Mouse (Mus musculus) stomach, embryonic 14.5 days (tissue): ENCODE data around the gene Tnrc18. TPM values are rescaled to one million over a fixed set of nuclear protein-coding genes. Genes with fewer than 3 reads are reported as not detected.

Experiments used
- ATAC-seq: fragments of 200-750 bp; cut with Nextera tagmentation; 2 replicates; pipeline ENCODE4 v1.8.0; 2017; ENCODE audit warnings: low read depth, moderate TSS enrichment; ENCODE audit not compliant: insufficient number of reproducible peaks, insufficient read depth, low FRiP score
- H3K27ac ChIP-seq: fragments of 300-500 bp; sonication (generic); 2 replicates; pipeline ENCODE4 v1.5.1; 2014; ENCODE audit warnings: mild to moderate bottlenecking, low read length, moderate library complexity, mixed read lengths
- H3K27me3 ChIP-seq: fragments of 300-500 bp; sonication (generic); 2 replicates; pipeline ENCODE4 v1.6.1; 2014; ENCODE audit warnings: low read length, control low read depth, mixed read lengths; ENCODE audit not compliant: control insufficient read depth, insufficient read depth
- H3K36me3 ChIP-seq: fragments of 300-500 bp; sonication (generic); 2 replicates; pipeline ENCODE4 v1.6.1; 2014; ENCODE audit warnings: mild to moderate bottlenecking, control low read depth, low read length, moderate library complexity, mixed read lengths; ENCODE audit not compliant: control insufficient read depth, insufficient read depth
- H3K4me1 ChIP-seq: fragments of 300-500 bp; sonication (generic); 2 replicates; pipeline ENCODE4 v1.6.1; 2014; ENCODE audit warnings: low read length, control low read depth, mixed read lengths; ENCODE audit not compliant: control insufficient read depth, insufficient read depth
- H3K4me2 ChIP-seq: fragments of 300-500 bp; sonication (generic); replicated peaks from 2 replicates; pipeline ENCODE4 v1.6.1; 2014; ENCODE audit warnings: low read depth, low read length, control low read depth
- H3K4me3 ChIP-seq: fragments of 300-500 bp; sonication (generic); 2 replicates; pipeline ENCODE4 v1.5.1; 2014; ENCODE audit warnings: low read depth, low read length, control low read depth
- H3K9ac ChIP-seq: fragments of 300-500 bp; sonication (generic); replicated peaks from 2 replicates; pipeline ENCODE4 v1.6.1; 2014; ENCODE audit warnings: low read depth, mild to moderate bottlenecking, control low read depth, low read length, moderate library complexity, mixed read lengths
- H3K9me3 ChIP-seq: fragments of 300-500 bp; sonication (generic); 2 replicates; pipeline ENCODE4 v1.6.1; 2016; ENCODE audit warnings: low read depth, low read length, control low read depth; ENCODE audit not compliant: control insufficient read depth
- WGBS: fragments of 180-500 bp; shearing (Covaris S2); extraction: QIAGEN DNeasy Blood & Tissue Kit; methylation state at CpG from one replicate; pipeline ENCODE4 v1.1.7; 2014; 5-methylcytosine and 5-hydroxymethylcytosine counted together
- polyA plus RNA-seq: library from polyadenylated mRNA; unstranded; fragments of >200 nt; fragmentation: Nextera tagmentation; extraction: Ambion mirVana; gene quantifications from 2 replicates; pipeline ENCODE4 v1.2.1, GENCODE M21; 2014

Gene Tnrc18
- polyA plus RNA-seq, 1 experiment from 2014 or later: 36.0 TPM

DNA sequence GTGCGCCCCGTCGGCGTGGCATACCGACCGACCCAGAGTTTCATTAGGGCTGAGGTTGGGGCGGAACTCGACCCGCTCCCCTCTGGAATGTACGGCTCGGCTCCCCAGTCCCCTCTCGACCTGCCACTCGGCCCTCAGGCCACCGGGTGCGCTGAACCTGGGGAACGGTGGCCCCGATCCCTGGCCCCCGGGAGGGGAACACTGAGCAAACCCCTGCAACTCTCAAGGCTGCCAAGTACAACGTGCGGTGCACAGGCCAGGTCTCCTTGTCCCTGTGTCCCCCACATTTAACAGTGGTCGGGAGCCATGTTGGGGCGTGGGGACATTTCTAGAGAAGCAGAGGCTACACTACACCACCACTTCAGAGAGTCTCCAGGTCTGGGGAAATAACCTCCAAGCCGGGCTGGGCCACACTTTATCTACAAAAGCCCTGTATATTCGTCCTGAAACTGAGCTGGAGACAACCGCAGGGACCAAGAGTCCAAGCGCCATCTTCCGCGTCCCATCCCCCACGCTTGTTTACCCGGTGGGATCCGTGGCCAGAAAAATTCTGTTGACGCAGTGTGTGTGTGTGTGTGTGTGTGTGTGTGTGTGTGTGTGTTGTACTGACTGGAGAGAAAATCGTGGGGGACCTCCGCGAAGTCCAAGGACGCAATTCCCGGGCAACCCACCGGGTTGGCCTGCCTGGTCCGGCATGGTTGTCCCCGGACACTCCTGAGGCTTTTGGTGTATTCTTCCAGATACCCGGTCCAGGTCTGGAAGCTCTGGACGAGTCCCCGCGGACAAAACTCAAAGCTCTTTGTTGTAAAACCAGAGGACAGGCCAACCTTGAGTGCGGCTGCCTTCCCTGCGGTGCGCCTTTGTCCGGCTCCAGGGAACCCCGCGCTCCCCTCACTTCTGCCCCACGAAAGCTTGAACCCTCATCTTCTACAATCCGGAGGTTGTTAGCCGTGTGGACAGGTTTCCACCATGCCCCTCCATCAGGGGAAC, 3.1 kb upstream of the Tnrc18 start:
- WGBS: under 1% methylated on average over 53 of the region's 53 CpGs
- H3K27me3 ChIP-seq: no peaks in the 10 kb centered on the region
- H3K9me3 ChIP-seq: no peaks in the 10 kb centered on the region
- H3K4me2 ChIP-seq: peak overlapping the region; percentile 68
- peak overlapping the region; percentile 100 for H3K9ac ChIP-seq
- H3K36me3 ChIP-seq: no peaks in the 10 kb centered on the region
- ATAC-seq: no peak
- H3K27ac ChIP-seq: peak overlapping the region; percentile 100
- peak overlapping the region; percentile 99 for H3K4me3 ChIP-seq
- H3K4me1 ChIP-seq: peaks cover 18% of the 10 kb centered on the region

DNA sequence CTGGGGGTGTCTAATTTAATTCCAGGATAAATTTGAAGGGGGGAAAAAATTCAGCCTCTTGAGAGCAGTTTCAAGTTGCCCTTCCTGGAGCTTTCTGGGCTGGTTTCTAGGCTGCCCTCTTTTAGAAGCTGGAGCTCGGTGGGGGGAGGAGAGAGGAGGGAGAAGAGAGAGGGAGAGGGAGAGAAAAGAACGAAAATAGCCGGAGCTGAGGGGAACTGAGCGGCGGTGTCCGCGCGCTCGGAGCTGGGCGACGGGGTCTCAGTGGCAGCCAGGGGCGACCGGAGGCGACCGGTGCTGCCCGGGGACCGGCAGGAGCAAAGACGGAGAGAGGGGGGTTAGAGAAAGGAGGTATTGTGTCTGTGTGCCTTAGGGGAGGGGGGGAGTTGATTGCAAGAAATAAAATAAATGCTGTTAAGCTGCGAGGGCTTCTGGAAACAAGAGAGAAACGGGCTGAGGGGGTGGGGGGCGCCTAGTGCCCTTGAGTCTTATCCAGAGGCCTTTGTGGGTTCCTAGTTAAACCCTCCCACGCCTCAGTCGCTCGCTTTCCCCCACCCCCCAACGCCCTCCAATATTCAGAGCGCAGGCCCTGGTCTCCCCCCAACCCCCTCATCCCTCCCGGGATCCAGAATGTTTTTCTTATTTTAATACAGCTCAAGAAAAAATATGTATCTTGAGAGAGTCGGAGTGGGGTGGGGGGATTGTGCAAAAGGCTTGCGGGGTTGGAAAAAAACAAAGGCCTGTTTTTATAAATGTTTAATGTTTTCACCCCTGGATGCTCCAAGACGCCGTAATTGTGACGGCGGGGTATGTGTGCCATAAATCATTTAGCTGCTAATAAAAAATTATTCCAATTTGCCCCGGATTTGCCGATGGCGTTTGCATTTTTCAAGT, 2.2 kb upstream of the Tnrc18 start:
- no peak for ATAC-seq
- H3K27ac ChIP-seq: peak overlapping the region; percentile 100
- no peaks in the 10 kb centered on the region for H3K9me3 ChIP-seq
- no peaks in the 10 kb centered on the region for H3K27me3 ChIP-seq
- peak overlapping the region; percentile 100 for H3K9ac ChIP-seq
- peak overlapping the region; percentile 99 for H3K4me3 ChIP-seq
- peaks cover 10% of the 10 kb centered on the region for H3K4me1 ChIP-seq
- H3K36me3 ChIP-seq: no peaks in the 10 kb centered on the region
- H3K4me2 ChIP-seq: peak overlapping the region; percentile 68
- under 1% methylated on average over 36 of the region's 36 CpGs for WGBS

DNA sequence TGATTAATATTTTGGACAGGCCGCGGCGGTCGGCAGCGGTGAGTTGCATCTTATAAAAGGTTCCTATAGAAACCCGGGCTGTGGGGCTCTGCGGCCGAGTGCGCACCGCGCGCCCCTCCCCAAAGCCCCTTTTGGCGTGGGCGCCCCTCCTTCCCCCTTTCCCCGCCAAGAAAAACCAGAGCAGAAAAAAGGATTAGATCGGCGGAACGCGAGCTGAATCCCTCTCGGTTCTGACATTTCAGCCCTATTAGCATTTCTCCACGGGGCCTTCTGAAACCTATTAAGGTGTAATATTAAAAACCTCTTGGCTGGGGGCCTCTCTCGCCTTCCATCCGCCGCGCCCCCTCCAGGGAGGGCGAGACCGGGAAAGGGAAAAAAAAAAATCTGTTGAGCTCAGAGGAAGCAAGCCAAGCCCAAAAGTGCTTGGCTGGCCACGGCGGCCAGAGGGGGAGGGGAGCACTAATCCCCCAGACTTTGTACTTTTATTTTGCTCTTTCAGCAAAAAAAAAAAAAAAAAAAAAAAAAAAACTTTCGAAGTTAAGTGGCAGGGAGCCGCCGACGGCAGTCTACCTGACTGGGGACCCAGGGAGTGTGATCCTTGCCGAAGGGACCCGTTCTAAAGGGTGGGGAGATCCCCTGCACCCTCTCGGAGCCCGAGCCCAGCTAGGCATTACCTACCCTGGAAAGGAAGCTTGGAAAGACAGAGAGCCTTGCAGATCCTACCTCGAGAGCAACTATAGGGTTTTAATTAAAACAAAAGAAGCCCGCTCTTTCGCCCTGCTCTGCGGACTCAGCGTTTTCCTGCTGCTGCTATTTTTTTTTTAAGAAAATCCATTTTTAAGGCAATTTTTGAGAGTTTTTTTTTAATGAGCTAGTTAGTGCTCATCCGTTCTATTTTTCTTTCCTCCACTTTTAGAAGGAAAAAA, 1.2 kb upstream of the Tnrc18 start:
- Histone ChIP-seq H3K9ac (peak overlapping the region; percentile 100), H3K9me3 (no peaks in the 10 kb centered on the region), H3K27ac (peak overlapping the region; percentile 100), H3K36me3 (no peaks in the 10 kb centered on the region), H3K4me3 (peak overlapping the region; percentile 99), H3K4me2 (peak overlapping the region; percentile 68), H3K27me3 (no peaks in the 10 kb centered on the region), H3K4me1 (peaks cover 3% of the 10 kb centered on the region; the same call in 1 of the 2 replicates)
- under 1% methylated on average over 43 of the region's 43 CpGs for WGBS
- ATAC-seq: no peak

DNA sequence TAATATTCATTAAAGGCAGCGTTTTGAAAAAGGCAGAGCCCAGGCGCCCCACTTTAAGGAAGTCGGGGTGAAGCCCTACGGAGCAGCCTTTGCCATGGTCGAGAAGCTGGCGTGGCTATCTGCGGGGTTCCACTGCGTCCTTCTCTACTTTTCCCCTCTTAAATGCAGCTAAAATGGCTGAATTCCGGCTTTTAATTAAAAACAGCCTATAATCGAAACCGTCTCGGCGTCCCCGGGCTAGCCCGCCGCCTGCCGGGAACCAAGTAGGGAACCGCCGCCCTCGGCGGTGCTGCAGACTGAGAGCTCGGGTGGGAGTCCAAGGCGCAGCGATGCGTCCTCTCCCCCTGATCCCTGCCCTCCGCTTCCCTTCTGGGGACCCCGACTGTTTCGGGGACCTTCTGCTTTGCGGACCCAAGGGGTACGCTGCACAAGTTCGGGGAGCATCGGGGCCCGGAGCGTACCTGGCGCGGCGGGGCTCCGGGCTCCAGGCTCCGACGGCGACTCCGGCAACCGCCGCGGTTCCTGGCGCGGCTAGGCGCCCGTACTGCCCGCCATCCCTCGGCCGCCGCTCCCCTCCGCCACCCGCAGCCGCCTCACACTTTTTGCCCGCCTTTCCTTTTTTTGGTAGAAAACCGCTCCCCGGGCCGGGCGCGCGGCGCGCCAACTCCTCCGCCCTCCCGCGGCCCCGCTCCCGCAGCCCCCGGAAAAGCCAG, 495 bp downstream of the Tnrc18 start:
- H3K4me2 ChIP-seq: peak overlapping the region; percentile 86
- H3K4me3 ChIP-seq: peak overlapping the region; percentile 99
- under 1% methylated on average over 71 of the region's 71 CpGs for WGBS

DNA sequence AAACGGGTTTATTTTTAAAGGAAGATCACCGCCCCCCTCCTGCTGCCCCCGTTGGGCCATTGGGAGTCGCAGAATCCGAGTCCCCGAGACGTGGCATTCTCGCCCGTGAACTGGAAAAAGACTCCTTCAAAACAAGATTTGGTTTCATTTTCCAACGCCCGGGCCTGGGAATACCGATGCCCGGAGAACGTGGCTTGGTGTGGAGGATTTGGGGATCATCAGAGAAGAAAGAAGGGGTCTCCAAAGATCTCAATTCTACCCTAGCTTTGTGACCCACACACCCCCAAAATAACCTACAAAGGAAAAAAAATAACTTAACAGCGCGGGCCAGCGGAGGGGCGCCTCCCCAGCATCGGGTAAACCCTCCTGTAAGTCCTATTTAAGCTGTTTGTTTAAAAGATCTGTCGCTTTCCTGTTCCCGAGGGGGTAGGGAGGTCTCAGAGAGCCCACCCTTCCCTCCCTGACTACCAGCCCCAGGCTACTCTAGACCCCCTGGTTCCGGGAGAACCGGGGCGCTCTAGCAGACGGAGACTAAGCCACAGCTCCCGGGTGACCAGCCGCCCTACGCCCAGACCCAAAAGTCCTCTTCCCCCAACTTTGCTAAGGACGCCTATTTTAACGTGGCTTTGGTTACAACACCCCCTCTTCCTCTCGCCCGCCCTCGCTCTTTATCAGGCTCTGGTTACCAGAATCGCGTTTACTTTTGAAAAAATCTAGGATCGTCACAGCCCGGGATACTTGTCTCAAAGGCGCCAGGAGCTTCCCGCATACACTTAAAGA, 1.2 kb downstream of the Tnrc18 start:
- H3K9me3 ChIP-seq: no peaks in the 10 kb centered on the region
- H3K9ac ChIP-seq: peak overlapping the region; percentile 100
- peak overlapping the region; percentile 86 for H3K4me2 ChIP-seq
- H3K4me3 ChIP-seq: peak overlapping the region; percentile 99
- no peaks in the 10 kb centered on the region; the same call in 1 of the 2 replicates for H3K36me3 ChIP-seq
- H3K27ac ChIP-seq: peak overlapping the region; percentile 100
- H3K27me3 ChIP-seq: no peaks in the 10 kb centered on the region
- H3K4me1 ChIP-seq: peaks cover 21% of the 10 kb centered on the region
- no peak for ATAC-seq
- WGBS: under 1% methylated on average over 39 of the region's 39 CpGs

More for the DNA sequence above, 495 bp downstream of the Tnrc18 start:
- ATAC-seq: no peak
- Histone ChIP-seq H3K27me3 (no peaks in the 10 kb centered on the region), H3K9ac (peak overlapping the region; percentile 100), H3K9me3 (no peaks in the 10 kb centered on the region), H3K4me1 (peaks cover 14% of the 10 kb centered on the region), H3K27ac (peak overlapping the region; percentile 100), H3K36me3 (no peaks in the 10 kb centered on the region; the same call in 1 of the 2 replicates)

DNA sequence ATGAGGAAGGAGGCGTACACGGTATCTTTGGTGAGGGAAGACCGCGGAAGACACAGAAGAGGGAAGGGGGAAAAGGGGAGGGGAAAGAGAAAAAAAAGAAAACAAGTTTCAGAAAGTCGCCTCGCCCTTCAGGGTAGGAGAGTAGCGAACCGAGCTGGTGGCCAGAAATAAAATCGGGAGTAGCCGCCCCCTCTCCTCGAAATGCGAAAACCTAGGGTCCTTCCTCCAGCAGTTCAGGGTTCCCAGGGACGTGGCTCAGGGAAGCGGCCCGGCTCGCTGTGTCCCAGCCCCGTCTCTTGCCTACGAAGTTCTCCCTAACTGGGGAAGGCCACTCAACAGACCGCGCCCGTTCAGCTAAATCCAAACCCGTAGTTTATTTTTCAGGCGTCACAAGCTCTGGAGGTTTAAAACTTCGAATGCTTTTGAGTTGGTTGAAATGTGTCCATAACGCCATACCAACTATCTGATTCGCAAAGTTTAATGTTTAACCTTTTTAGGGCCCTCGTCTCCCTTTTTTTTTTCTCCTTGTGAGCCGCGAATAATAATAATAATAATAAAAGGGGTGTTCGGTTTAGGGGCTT, 2.0 kb downstream of the Tnrc18 start:
- H3K4me2 ChIP-seq: peak overlapping the region; percentile 86
- no peaks in the 10 kb centered on the region for H3K9me3 ChIP-seq
- H3K9ac ChIP-seq: peak overlapping the region; percentile 100
- peaks cover 28% of the 10 kb centered on the region for H3K4me1 ChIP-seq
- no peak for ATAC-seq
- H3K4me3 ChIP-seq: peak overlapping the region; percentile 99
- H3K27me3 ChIP-seq: no peaks in the 10 kb centered on the region
- peak overlapping the region; percentile 100 for H3K27ac ChIP-seq
- no peaks in the 10 kb centered on the region; the same call in 1 of the 2 replicates for H3K36me3 ChIP-seq
- WGBS: 1% methylated on average over 30 of the region's 30 CpGs
